Mouse (Mus musculus): ENCODE data around the gene Atp1b1. TPM values are rescaled to one million over a fixed set of nuclear protein-coding genes. Genes with fewer than 3 reads are reported as not detected.

Gene Atp1b1
- polyA plus RNA-seq, 1 experiment from 2014 or later = 143 TPM

DNA sequence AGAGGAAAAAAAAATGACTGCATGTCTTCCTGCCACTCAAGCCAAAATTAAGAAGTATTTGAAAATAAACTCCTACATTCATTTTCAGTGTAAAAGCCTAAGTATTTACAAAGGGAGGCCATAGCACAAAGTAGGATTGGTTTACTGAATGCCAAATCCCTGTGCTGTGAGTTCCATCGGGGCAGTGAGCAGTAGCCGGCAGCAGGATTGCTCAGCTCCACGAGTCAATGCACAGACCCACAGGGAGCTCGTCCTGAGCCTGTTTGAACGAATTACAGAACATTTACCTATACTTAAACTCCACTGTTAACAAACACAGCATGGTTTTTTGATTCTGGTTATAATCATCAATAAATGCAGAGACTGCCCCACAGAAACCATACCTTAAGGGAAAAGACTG lies 25.5 kb downstream of the Atp1b1 start:
- no peak for ATAC-seq (ENCODE audit: insufficient read depth, low FRiP score, low read depth)
- H3K27ac ChIP-seq = no peak overlapping the region
- H3K4me3 ChIP-seq (replicated peaks) = no peak overlapping the region

DNA sequence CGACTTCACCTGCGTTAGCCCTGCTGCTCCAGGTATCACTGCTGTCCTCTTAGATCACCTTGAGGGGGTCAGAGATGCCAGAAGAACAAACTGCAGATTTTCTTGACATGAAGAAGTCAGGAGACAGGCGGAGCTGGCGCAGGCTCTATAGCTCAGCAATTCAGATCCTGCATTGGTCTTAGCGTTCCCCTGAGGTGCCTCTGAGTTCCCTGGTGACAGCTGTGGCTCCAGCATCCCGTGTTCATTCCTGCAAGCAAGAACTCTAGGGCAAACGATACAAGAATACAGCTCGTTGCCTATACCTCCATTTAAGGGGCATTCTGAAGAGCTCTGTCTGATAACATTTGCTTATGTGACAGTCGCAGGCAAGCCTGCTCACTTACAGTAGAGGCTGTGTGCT lies 29.5 kb downstream of the Atp1b1 start:
- H3K9ac ChIP-seq = no peak overlapping the region
- no peak overlapping the region for H3K4me3 ChIP-seq (replicated peaks)
- no peak for ATAC-seq (ENCODE audit: insufficient read depth, low FRiP score, low read depth)
- H3K9me3 ChIP-seq = no peaks in the 10 kb centered on the region
- WGBS = 88% methylated on average over 9 of the region's 9 CpGs
- H3K4me1 ChIP-seq = no peaks in the 10 kb centered on the region
- no peaks in the 10 kb centered on the region for H3K36me3 ChIP-seq
- H3K27me3 ChIP-seq (replicated peaks) = no peaks in the 10 kb centered on the region
- H3K27ac ChIP-seq = no peak overlapping the region
- no peak overlapping the region for H3K4me2 ChIP-seq

More for the DNA sequence above, 25.5 kb downstream of the Atp1b1 start:
- Histone ChIP-seq H3K4me2 (no peak overlapping the region), H3K27me3 (replicated peaks) (no peaks in the 10 kb centered on the region), H3K4me1 (no peaks in the 10 kb centered on the region), H3K9ac (no peak overlapping the region), H3K36me3 (0 out of 2 replicates have a peak, but pooled peaks cover 3% of the 10 kb centered on the region), H3K9me3 (no peaks in the 10 kb centered on the region)
- WGBS = 59% methylated on average over 5 of the region's 5 CpGs

- no peak overlapping the region for H3K4me2 ChIP-seq
- no peak overlapping the region for H3K4me3 ChIP-seq (replicated peaks)
- no peak for ATAC-seq (ENCODE audit: insufficient read depth, low FRiP score, low read depth)
- no peaks in the 10 kb centered on the region for H3K9me3 ChIP-seq
- H3K4me1 ChIP-seq = no peaks in the 10 kb centered on the region
- WGBS = 69% methylated on average over 7 of the region's 7 CpGs
- H3K36me3 ChIP-seq = no peaks in the 10 kb centered on the region
- H3K27ac ChIP-seq = no peak overlapping the region
- H3K9ac ChIP-seq = no peak overlapping the region
- H3K27me3 ChIP-seq (replicated peaks) = no peaks in the 10 kb centered on the region
These were observed 30.4 kb downstream of the Atp1b1 start for GRCm38 (mm10) chr1:164427777-164428176.

DNA sequence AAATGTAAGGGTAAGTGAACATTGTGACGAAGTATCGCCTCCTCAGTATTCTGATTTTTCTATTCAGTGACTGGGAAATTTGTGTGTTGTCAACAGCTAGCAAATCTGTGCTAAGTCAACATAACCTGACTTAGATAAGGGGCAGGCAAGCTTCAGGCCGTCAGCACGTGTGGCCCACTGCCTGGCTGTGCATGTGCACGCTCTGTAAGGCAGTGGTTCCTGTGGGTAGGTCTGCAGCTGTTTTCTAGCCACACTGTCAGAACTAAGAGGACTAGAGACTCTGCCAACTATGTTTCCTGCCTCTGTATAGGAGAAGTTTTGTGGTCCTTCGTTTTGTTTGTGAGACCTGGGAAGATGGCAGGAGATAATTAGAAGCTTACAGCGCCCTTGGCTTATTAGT lies 31.9 kb downstream of the Atp1b1 start:
- Histone ChIP-seq H3K4me2 (no peak overlapping the region), H3K9ac (no peak overlapping the region), H3K27me3 (replicated peaks) (no peaks in the 10 kb centered on the region), H3K4me3 (replicated peaks) (no peak overlapping the region), H3K36me3 (no peaks in the 10 kb centered on the region), H3K27ac (no peak overlapping the region), H3K4me1 (no peaks in the 10 kb centered on the region), H3K9me3 (no peaks in the 10 kb centered on the region)
- 67% methylated on average over 7 of the region's 7 CpGs for WGBS
- ATAC-seq (ENCODE audit: insufficient read depth, low FRiP score, low read depth) = peak; percentile 85; the same call in 1 of the 2 replicates

DNA sequence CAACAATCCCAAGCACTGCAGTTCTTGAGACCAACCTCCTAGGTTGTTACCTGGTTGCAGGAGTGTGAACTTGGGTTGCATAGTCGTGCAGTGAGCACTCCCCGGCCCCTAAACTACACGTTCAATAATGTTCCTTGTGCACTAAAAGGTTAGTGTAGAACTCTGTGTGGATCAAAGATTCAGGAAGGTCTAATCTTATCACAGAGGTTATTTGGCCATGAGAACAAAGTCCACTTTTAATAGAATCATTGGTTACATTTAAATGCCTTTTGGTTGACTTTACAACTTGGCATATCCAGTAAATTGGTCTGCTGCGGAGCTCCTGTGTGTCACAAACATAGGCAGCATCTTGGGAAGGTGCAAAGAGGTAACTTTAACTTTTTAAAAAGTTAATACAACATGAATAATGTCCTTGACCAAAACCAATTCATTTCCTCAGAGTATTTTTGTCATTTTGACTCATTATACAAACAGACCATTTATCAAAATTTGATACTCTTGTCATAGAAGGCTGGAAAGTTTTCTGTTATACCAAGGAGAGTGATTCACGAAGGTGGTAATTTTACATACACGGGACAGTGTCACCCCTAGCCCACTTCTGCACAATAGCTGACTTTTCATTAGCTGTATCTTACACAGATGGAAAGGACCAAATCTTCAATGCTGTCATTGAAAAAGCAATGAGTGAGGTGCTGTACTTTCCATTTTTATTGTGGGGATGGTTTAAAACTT lies 37.4 kb downstream of the Atp1b1 start:
- WGBS = 70% methylated on average over 6 of the region's 6 CpGs

GRCm38 (mm10) chr1:164419401-164419800 lies 38.8 kb downstream of the Atp1b1 start:
- Histone ChIP-seq H3K9ac (no peak overlapping the region), H3K36me3 (no peaks in the 10 kb centered on the region), H3K9me3 (no peaks in the 10 kb centered on the region), H3K4me2 (no peak overlapping the region), H3K27me3 (replicated peaks) (no peaks in the 10 kb centered on the region), H3K4me1 (no peaks in the 10 kb centered on the region), H3K27ac (no peak overlapping the region), H3K4me3 (replicated peaks) (no peak overlapping the region)
- WGBS = 67% methylated on average over 8 of the region's 8 CpGs
- ATAC-seq (ENCODE audit: insufficient read depth, low FRiP score, low read depth) = no peak

More for the DNA sequence above, 37.4 kb downstream of the Atp1b1 start:
- H3K27me3 ChIP-seq (replicated peaks) = no peaks in the 10 kb centered on the region
- H3K9me3 ChIP-seq = no peaks in the 10 kb centered on the region
- no peak overlapping the region for H3K9ac ChIP-seq
- no peak overlapping the region for H3K4me2 ChIP-seq
- H3K36me3 ChIP-seq = no peaks in the 10 kb centered on the region
- ATAC-seq (ENCODE audit: insufficient read depth, low FRiP score, low read depth) = peak; percentile 88
- peak overlapping the region; percentile 67 for H3K27ac ChIP-seq
- H3K4me3 ChIP-seq (replicated peaks) = no peak overlapping the region
- no peaks in the 10 kb centered on the region for H3K4me1 ChIP-seq

DNA sequence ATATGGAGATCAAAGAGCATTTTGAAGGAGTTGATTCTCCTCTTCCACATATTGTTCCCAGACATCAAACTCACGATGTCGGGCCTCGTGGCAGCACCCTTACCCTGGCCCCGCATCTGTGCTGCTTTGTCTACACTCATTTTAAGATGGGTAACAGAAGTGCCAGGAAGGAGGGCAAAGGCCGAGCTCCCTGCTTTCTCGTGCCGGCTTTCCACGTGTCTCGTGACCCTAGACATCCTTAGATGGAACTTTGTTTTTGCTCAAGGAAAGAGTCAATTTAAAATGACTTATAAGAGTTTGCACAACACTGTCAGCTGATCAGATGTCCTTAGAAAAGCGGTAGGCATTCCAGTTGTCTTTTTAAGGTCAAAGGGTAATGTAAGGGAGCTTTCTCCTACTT lies 39.8 kb downstream of the Atp1b1 start:
- Histone ChIP-seq H3K9ac (no peak overlapping the region), H3K36me3 (no peaks in the 10 kb centered on the region), H3K4me1 (no peaks in the 10 kb centered on the region), H3K4me2 (no peak overlapping the region), H3K9me3 (no peaks in the 10 kb centered on the region), H3K27ac (no peak overlapping the region), H3K4me3 (replicated peaks) (no peak overlapping the region), H3K27me3 (replicated peaks) (no peaks in the 10 kb centered on the region)
- ATAC-seq (ENCODE audit: insufficient read depth, low FRiP score, low read depth) = no peak
- WGBS = 61% methylated on average over 10 of the region's 10 CpGs

GRCm38 (mm10) chr1:164417604-164418003 lies 40.6 kb downstream of the Atp1b1 start:
- no peak overlapping the region for H3K27ac ChIP-seq
- no peak overlapping the region for H3K4me3 ChIP-seq (replicated peaks)
- H3K9ac ChIP-seq = no peak overlapping the region
- H3K9me3 ChIP-seq = no peaks in the 10 kb centered on the region
- 72% methylated on average over 3 of the region's 3 CpGs for WGBS
- ATAC-seq (ENCODE audit: insufficient read depth, low FRiP score, low read depth) = no peak
- no peaks in the 10 kb centered on the region for H3K36me3 ChIP-seq
- no peak overlapping the region for H3K4me2 ChIP-seq
- no peaks in the 10 kb centered on the region for H3K27me3 ChIP-seq (replicated peaks)
- H3K4me1 ChIP-seq = no peaks in the 10 kb centered on the region

DNA sequence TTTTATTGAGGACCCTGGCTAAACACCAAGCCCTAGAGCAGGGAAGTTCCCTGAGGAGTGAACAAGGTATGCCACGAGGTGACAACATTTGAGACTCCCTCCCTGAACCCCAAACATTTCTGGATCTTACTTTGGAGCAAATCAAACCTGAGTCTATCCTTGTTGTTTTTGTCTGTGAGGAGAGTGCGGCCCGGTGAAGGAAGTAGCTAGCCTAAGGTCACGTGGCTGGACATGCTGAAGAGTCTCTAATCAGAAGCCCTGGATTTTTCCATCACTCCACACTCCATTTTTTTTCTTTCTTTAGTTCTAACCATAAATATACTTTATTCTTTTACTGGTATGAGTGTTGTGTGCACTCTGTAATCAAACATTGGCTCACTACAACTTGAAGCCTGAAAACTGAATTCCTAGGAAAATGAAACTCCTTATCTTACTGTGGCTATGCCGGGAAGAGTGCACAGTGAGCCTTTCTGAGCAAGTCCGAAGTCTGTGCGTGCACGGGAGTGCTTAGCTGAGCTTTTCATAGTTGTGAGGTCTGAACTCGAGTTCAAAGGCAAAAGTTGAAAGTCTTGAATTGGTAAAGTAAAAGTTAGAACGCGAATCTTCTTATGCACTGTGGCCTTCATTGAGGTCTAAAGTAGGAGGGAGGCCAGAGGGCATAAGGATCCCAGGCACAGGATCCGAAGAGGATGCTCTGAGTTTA lies 41.3 kb downstream of the Atp1b1 start:
- WGBS = 77% methylated on average over 12 of the region's 12 CpGs

DNA sequence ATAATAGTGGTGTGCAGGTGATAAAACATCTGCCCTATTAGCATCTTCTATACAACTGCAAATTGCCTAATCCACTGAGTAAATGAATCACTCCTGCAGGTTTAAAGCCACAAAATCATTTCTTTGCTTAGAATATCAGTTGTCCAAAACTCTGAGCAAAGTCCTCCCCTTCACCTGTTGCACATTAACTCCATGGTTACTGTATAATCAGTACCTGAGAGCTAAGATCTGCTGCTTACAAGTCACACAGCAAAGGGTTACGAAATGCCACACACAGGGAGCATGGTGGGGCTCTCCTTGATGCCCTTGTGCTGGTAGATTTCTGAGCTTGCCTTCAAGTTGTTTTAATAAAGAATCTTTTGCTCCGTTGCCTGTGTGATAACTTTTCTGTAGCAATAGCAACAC lies 42.8 kb downstream of the Atp1b1 start:
- Histone ChIP-seq H3K4me3 (replicated peaks) (no peak overlapping the region), H3K9me3 (no peaks in the 10 kb centered on the region), H3K4me1 (no peaks in the 10 kb centered on the region), H3K36me3 (no peaks in the 10 kb centered on the region), H3K4me2 (no peak overlapping the region), H3K27ac (peak overlapping the region; percentile 26; the same call in 1 of the 2 replicates), H3K9ac (no peak overlapping the region), H3K27me3 (replicated peaks) (no peaks in the 10 kb centered on the region)
- peak; percentile 82 for ATAC-seq (ENCODE audit: insufficient read depth, low FRiP score, low read depth)
- 75% methylated on average over 2 of the region's 2 CpGs for WGBS

More for the DNA sequence above, 41.3 kb downstream of the Atp1b1 start:
- Histone ChIP-seq H3K4me1 (no peaks in the 10 kb centered on the region), H3K4me2 (no peak overlapping the region), H3K4me3 (replicated peaks) (no peak overlapping the region), H3K9ac (no peak overlapping the region), H3K27me3 (replicated peaks) (no peaks in the 10 kb centered on the region), H3K36me3 (no peaks in the 10 kb centered on the region), H3K27ac (0 out of 2 replicates have a peak overlapping the region, but pooled peaks have one; percentile 3), H3K9me3 (no peaks in the 10 kb centered on the region)
- no peak for ATAC-seq (ENCODE audit: insufficient read depth, low FRiP score, low read depth)

DNA sequence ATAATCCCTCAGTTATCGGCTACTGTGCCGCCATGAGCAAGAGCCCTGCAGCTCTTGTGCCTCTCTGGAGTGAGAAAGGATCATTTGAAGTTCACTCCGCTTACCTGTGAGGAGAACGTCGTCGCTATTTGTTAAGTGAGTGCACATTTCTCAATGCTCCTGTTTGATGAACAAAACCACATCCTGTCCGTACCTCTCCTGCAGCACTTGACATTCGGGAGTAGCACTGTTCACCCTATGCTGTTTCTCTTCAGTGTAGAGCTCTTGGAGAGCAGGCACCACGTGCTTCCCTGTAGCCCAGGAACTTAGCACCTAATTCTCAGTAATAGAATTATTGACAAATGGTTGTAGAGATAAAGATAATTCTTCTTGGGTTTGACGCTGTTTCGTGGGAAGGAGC lies 44.5 kb downstream of the Atp1b1 start:
- ATAC-seq (ENCODE audit: insufficient read depth, low FRiP score, low read depth) = no peak
- no peak overlapping the region for H3K9ac ChIP-seq
- WGBS = 81% methylated on average over 11 of the region's 11 CpGs

GRCm38 (mm10) chr1:164412906-164413305 lies 45.2 kb downstream of the Atp1b1 start:
- 91% methylated on average over 9 of the region's 9 CpGs for WGBS
- no peaks in the 10 kb centered on the region for H3K4me1 ChIP-seq

More for the DNA sequence above, 44.5 kb downstream of the Atp1b1 start:
- no peaks in the 10 kb centered on the region for H3K36me3 ChIP-seq
- no peak overlapping the region; the same call in 1 of the 2 replicates for H3K27ac ChIP-seq
- H3K9me3 ChIP-seq = no peaks in the 10 kb centered on the region
- no peak overlapping the region for H3K4me3 ChIP-seq (replicated peaks)
- H3K4me1 ChIP-seq = no peaks in the 10 kb centered on the region
- no peaks in the 10 kb centered on the region for H3K27me3 ChIP-seq (replicated peaks)
- H3K4me2 ChIP-seq = no peak overlapping the region

More at GRCm38 (mm10) chr1:164412906-164413305, 45.2 kb downstream of the Atp1b1 start:
- Histone ChIP-seq H3K4me3 (replicated peaks) (no peak overlapping the region), H3K4me2 (no peak overlapping the region), H3K27me3 (replicated peaks) (no peaks in the 10 kb centered on the region), H3K9ac (no peak overlapping the region), H3K36me3 (no peaks in the 10 kb centered on the region), H3K9me3 (no peaks in the 10 kb centered on the region), H3K27ac (no peak overlapping the region)
- ATAC-seq (ENCODE audit: insufficient read depth, low FRiP score, low read depth) = no peak
